In the genomic region with DNA sequence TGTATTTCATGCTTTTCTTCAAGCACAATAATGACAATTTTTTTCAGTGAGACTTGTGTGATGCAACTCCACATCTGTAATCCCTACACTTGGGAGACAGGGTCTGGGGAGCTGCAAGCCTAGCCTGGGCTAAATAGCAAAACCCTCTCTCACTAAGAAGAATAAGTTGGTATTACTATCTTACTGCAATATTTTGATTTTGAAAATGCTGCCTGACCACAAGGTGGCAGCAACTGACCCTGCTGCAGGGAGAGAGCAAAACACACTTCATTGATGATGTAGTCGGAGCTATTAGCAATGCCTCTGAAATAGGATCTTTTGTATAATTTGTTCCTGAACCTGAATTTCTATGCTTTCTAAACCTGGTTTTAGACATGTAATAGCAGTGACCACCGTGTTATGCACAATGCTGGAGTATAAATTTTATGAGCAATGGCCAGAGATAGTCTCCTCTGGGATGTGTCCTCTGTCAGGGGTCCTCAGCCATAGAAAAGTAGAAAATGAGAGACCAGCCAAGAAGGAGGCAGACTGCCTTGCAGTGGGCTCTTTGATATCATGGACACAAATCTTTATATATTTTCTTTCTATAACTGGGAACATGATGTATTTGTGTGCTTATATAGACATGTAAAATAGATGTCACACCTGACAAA, we compare ENCODE assay signal across 9 mouse cellular contexts. TPM values are rescaled to one million over a fixed set of nuclear protein-coding genes. Genes with fewer than 3 reads are reported as not detected.
DNase-seq lines count a peak whose midpoint lies in the region; ATAC-seq lines count a peak whose summit lies in the region.
"Had no signal": no experiment of that assay in that cellular context is flagged by ENCODE, and none has a peak within 500 bp of the region (broad histone marks: within the 10 kb centered on the region; RNA-seq: fewer than 3 reads in every experiment).

No protein-coding gene starts in this region.

- H3K27me3 ChIP-seq in forebrain, embryonic 13.5 days: no peaks in the 10 kb centered on the region
- H3K27me3 ChIP-seq: stomach, embryonic 15.5 days had no signal

- H3K4me3 ChIP-seq in forebrain, embryonic 13.5 days: no peak overlapping the region
- H3K4me3 ChIP-seq: stomach, embryonic 15.5 days had no signal

- no peaks in the 10 kb centered on the region for H3K36me3 ChIP-seq in forebrain, embryonic 13.5 days (ENCODE audit: poor library complexity, severe bottlenecking)
- H3K36me3 ChIP-seq: stomach, embryonic 15.5 days had no signal

- H3K27ac ChIP-seq in forebrain, embryonic 13.5 days: no peak overlapping the region
- H3K27ac ChIP-seq: stomach, embryonic 15.5 days had no signal

- H3K9me3 ChIP-seq in forebrain, embryonic 13.5 days (replicated peaks): no peaks in the 10 kb centered on the region
- H3K9me3 ChIP-seq: stomach, embryonic 15.5 days had no signal

- ATAC-seq in forebrain, embryonic 13.5 days: peak; percentile 57

- H3K4me1 ChIP-seq in forebrain, embryonic 13.5 days: no peaks in the 10 kb centered on the region
- H3K4me1 ChIP-seq: stomach, embryonic 15.5 days had no signal

- no peak overlapping the region for H3K4me2 ChIP-seq in forebrain, embryonic 13.5 days
- H3K4me2 ChIP-seq: stomach, embryonic 15.5 days had no signal

- no peak overlapping the region for H3K9ac ChIP-seq in forebrain, embryonic 13.5 days
- H3K9ac ChIP-seq: stomach, embryonic 15.5 days had no signal

- peak; percentile 45 for DNase-seq in gastrocnemius, postnatal 10 days
- DNase-seq in gastrocnemius, adult 8-10 months (ENCODE audit: low spot score in 2 of 2): no peak
- DNase-seq in CD8-positive naive resting alpha-beta T cell, adult 2 months (ENCODE audit: low read depth in 2 of 2, low spot score in 2 of 2): peak; percentile 46 to 64
- DNase-seq in c-Kit-positive CD71-positive TER-119-positive erythroid progenitor cells, embryonic 14.5 days (ENCODE audit: low spot score): peak; percentile 12
- peak; percentile 64 for DNase-seq in kidney, postnatal 10 days
- DNase-seq in lung, postnatal 10 days: peak; percentile 60
- peak; percentile 16 for DNase-seq in retina, postnatal 7 days (ENCODE audit: low read depth, low spot score)

- 7% methylated on average over 2 of the region's 2 CpGs for WGBS in forebrain, embryonic 13.5 days

RNA-seq across cellular contexts. Expression of a gene that starts 18.5 kb away (rescaled TPM):
- total RNA-seq in gastrocnemius, postnatal 10 days (2021): 1 to 10 TPM; 1.3 to 2.6 TPM
- 1 to 10 TPM in 1 of 4 experiments, under 1 TPM in 3; 0.07 to 1.3 (median 0.47) TPM for total RNA-seq in gastrocnemius, adult 8-10 months (2022)
- polyA plus RNA-seq in forebrain, embryonic 13.5 days (2015; fragmentation: Nextera tagmentation; extraction: Ambion mirVana): 4.4 and 4.9 TPM in 2 replicates

Comparison
In these comparisons a context has a peak if more than half of its experiments do, and no peak if none do; other contexts are left out.
1. DNase-seq: peak in gastrocnemius, postnatal 10 days (single experiment), CD8-positive naive resting alpha-beta T cell, adult 2 months (2 of 2), c-Kit-positive CD71-positive TER-119-positive erythroid progenitor cells, embryonic 14.5 days (single experiment), kidney, postnatal 10 days (single experiment), lung, postnatal 10 days (single experiment) and retina, postnatal 7 days (single experiment); none in gastrocnemius, adult 8-10 months (0 of 2).